Mouse (Mus musculus) kidney, adult 9 months (tissue): ENCODE data around the gene Rap1gap.
A peak's percentile ranks its signal among the peaks of the same experiment; 100 is the strongest.

ENCODE experiments used
- DNase-seq: peaks from one replicate; pipeline ENCODE4 v3.0.0; 2022

Rap1gap gene

DNA sequence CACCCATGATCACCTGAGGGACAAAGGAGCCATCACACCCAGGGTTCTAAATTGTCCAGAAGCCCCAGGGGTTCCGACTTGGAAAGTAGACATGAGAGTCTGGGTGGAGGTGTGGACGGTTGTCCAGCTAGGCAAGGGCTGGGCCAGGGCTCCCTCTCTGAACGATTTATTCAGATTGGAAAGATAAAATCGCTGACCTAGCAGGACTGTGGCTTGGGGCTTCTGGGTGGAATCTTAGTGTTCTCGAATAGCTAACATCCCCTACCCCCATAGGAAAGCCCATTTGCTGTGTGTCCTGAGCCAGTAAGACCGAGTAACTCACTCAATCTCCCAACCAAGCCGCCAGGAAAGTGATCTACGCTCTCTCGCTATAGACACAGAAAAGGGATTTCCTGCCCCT is 85.2 kb downstream of the Rap1gap start:
- DNase-seq: no peak

- no peak for DNase-seq
Observed at GRCm38 (mm10) chr4:137750121-137750520, 85.6 kb downstream of the Rap1gap start.

DNA sequence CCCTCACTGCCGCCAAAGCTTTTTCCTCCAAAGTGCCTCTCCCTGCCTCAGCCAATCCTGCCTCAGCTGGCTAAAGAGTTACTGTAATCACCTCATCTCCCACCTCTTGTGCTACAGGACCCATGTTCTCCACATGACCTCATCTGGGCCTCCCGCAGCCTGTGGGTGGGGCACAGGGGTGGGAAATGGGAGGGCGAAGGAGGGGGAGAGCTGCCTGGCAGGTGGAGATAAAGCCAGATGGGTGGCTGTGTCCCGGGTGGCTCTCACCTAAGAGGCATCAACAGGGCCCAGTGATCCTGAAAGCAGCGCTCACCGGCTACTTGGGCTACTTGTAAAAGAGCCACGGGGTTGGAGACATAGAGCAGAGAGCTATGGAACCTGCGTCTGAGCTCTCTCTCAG is 86.8 kb downstream of the Rap1gap start:
- no peak for DNase-seq

DNA sequence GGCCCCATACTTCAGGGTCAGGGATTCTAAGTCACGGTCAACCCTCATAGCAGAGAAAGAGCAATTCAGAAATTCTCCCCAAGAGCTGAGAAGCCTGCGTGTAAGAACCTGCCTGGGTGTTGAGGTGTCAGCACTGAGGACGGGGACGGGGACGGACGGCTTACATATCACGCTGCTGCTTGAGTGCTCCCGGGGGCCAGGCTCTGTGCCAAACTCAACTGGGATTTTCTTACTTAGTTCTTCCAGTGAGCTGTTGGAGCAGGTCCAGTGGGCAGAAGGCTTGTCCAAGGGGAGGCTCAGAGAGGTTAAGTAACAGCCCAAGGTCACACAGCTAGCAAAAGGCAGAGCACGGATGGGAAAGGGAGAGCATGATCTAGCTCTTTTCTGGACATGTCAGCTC is 87.2 kb downstream of the Rap1gap start:
- DNase-seq: peak; percentile 77

- no peak for DNase-seq
Observed at GRCm38 (mm10) chr4:137752471-137752870, 87.9 kb downstream of the Rap1gap start.

DNA sequence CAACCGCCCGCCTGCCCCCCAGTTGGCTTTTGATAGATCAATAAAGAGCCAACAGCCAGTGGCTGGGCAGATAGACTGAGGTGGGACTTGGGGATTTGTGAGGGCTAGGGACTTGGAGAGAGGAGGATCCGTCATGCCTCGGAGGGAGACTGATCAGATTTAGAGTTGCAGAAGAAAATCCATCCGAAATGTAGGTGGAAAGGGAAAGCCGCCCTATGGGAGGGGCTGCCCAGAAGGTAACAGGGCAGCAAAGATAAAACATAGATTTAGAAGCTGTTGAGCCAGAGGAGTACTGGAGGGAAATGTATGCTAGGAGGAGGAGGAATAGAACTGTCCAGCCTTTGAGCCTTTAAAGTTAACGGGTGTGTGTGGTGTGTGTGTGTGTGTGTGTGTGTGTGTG is 88.7 kb downstream of the Rap1gap start:
- DNase-seq: no peak

- DNase-seq: no peak
Observed at GRCm38 (mm10) chr4:137754446-137754845, 89.9 kb downstream of the Rap1gap start.

DNA sequence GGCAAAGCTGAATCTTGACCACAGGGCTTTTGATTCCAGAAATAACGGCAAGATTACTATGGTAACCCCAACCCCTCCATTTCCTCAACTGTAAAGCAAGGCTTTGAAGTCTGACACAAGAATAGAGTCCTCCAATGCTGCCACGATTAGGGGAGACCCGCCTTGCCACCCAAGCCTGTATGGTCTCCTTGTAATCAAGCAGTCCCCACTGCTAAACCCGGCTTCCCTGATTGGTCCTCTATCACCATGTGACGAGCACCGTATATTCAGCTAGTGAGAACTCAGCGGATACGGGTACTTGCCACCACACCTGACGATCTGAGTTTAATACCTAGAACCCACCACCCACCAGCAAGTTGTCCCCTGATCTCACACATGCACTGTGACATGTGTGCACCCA is 98.4 kb downstream of the Rap1gap start:
- DNase-seq: no peak

GRCm38 (mm10) chr4:137763920-137764495 is 99.5 kb downstream of the Rap1gap start:
- no peak for DNase-seq

DNA sequence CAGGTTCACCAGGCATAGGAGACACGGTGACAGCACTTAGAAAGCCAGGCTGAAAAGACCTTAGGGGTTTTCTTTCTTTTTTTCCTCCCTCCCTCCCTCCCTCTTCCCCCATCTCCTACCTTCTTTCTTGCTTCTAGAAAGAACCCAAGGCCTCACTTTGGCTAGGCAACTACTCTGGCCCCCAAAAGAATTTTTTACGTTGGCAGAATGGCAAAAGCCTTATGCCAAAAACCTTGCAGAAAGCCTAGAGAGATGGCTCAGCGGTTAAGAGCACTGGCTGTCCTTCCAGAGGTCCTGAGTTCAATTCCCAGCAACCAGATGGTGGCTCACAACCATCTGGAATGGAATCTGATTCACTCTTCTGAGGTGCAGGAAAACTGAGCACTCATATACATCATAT is 100.1 kb downstream of the Rap1gap start:
- DNase-seq: no peak

GRCm38 (mm10) chr4:137765554-137765971 is 101.0 kb downstream of the Rap1gap start:
- DNase-seq: no peak

- peak; percentile 73 for DNase-seq
Observed at GRCm38 (mm10) chr4:137766365-137766764, 101.8 kb downstream of the Rap1gap start.

DNA sequence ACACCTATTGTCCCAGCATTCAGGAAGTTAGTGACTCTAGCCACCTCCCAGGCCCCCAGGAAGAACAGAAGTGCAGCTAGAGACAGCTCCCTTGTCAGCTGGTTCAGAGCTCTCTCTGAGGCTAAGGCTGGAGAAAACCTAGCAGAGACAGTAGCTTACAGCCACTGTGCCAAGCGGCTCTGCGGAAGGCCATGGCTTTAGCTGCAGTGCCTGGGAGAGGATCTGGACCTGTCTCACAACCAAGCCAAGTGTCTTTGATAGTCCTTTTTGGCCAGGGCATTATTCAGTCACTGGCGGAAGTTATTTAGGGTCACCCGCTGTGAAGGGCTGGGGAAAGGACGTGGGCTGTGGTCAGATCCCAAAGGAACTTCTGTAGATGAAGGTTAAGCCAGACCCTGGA is 103.9 kb downstream of the Rap1gap start:
- DNase-seq: no peak

DNA sequence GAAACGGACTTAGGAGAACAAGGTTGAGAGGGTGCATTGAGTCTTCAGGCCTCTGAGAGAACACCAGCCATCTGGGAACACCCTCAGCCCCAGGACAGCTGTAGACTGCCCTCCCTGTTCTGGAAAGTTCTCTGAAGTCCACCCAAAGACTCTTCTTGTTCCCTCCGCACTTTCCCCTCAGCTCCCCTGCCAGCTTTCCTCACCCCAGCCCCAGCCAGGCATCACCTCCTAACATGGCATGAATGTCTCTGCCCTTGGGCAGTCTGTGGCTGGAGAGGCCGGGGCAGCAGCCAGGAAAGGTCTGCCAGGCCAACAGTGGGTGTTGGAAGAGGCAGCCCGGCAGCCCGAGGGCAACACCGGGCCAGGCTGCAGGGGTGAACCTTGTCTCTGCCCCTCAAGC is 104.3 kb downstream of the Rap1gap start:
- no peak for DNase-seq

- DNase-seq: no peak
Observed at GRCm38 (mm10) chr4:137769635-137770034, 105.1 kb downstream of the Rap1gap start.

- DNase-seq: no peak
Observed at GRCm38 (mm10) chr4:137770901-137771612, 106.5 kb downstream of the Rap1gap start.

- no peak for DNase-seq
Observed at GRCm38 (mm10) chr4:137771749-137772148, 107.2 kb downstream of the Rap1gap start.

- DNase-seq: no peak
Observed at GRCm38 (mm10) chr4:137772438-137773056, 108.0 kb downstream of the Rap1gap start.

DNA sequence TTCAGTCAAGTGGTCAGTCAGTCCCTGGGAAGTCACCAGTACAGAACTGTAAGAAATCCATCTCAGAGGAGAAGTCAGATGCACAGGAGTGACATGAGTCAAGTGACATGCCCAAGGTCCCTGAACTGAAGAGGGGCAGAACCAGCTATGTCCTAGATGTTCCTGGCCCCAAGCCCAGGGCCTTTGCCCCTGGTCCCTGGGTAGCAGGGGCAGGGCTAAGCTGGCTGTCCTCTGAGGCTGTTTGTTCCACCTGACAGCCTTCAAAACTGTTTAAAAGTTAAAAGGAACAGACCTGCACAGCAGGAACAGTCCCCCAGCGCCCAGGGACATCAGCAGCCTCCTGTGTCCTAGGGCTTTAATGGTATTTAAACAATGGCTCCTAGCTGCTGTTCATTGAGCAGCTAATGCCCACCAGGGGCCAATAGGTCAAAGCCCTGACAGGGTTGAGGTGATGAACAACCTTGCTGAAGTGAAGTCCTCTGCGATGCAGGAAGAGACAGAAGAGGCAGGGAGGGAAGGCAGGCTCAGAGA is 108.9 kb downstream of the Rap1gap start:
- DNase-seq: peak; percentile 94

GRCm38 (mm10) chr4:137774013-137774412 is 109.5 kb downstream of the Rap1gap start:
- DNase-seq: no peak

GRCm38 (mm10) chr4:137774505-137774904 is 110.0 kb downstream of the Rap1gap start:
- DNase-seq: peak; percentile 83

DNA sequence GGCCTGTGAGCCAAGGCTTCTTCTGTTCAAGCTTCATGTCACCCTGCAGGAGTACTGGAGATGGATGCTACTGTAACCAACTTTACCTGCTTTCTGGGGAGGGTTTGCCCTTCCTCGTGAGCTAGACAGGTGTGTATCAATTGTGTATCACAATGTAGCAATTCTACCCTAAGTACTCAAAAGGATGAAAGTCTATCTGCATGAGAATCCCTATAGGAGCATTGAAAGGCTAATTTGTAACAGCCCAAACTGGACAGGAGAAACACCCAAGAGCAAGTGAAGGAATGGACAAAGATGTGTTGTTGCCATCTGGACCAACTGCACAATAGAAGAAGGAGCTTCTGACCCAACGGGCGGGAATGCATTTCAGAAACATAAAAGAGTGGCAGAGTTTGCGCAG is 113.3 kb downstream of the Rap1gap start:
- DNase-seq: no peak

- DNase-seq: no peak
Observed at GRCm38 (mm10) chr4:137778397-137779184, 114.1 kb downstream of the Rap1gap start.
